Comparison of ENCODE assay signal across 10 mouse cellular contexts in the genomic region with DNA sequence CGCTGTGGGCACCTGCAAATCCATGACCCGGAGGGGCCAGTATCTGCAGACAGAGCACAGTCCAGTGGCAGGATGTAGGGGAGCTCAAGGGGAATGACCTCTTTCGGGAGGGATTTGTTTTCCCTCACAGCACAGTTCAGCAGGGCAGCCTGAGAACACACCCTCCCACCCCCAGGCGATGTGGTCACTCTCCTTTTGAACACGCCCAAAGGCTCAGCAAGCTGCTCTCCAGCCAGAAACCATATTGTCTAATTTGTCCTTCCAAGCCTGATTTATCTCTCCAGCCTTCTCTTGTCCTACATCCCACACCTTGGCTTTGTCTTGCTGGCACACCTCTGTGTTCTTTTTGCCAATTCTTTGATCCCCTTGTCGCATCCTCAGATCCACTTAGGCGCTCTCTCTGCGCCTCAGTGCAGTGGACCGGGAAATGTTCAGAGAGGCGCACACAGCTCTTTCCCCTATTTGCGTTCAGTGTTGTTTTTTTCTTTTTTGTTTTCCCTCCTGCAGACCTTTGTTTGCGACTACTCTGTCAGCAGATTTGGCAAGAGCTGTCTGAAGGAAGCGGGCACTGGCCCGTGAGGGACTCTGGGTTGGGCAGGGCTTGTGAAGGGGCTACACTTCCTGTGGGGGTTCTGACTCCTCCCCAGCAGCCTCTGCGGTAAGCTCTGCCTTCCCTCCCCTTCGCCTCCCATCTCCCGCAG. TPM values are rescaled to one million over a fixed set of nuclear protein-coding genes. Genes with fewer than 3 reads are reported as not detected.
A peak's percentile ranks its signal among the peaks of the same experiment; 100 is the strongest.
DNase-seq lines count a peak whose midpoint lies in the region; ATAC-seq and TF ChIP-seq lines count a peak whose summit lies in the region.
"Had no signal": no experiment of that assay in that cellular context is flagged by ENCODE, and none has a peak within 500 bp of the region (broad histone marks: within the 10 kb centered on the region; RNA-seq: fewer than 3 reads in every experiment).

No protein-coding gene starts in this region.

- TF ChIP-seq CTCF in cerebellum, adult 2 months (IDR thresholded peaks at IDR 0.05; ENCODE audit: borderline replicate concordance, insufficient read depth, low read depth, low read length) = no peak

- no peaks in the 10 kb centered on the region for H3K27me3 ChIP-seq in cerebellum, adult 2 months (ENCODE audit: control insufficient read depth, insufficient read depth, low read length)
- H3K27me3 ChIP-seq in intestine, embryonic 15.5 days (replicated peaks) = no peaks in the 10 kb centered on the region
- no peaks in the 10 kb centered on the region for H3K27me3 ChIP-seq in limb, embryonic 13.5 days
- H3K27me3 ChIP-seq in midbrain, embryonic 13.5 days = no peaks in the 10 kb centered on the region

- peak overlapping the region; percentile 58 for H3K4me2 ChIP-seq in intestine, embryonic 15.5 days (replicated peaks)
- peak overlapping the region; percentile 61 for H3K4me2 ChIP-seq in limb, embryonic 13.5 days (replicated peaks)
- peak overlapping the region; percentile 56 for H3K4me2 ChIP-seq in midbrain, embryonic 13.5 days (replicated peaks)

- ATAC-seq in intestine, embryonic 15.5 days = peak; percentile 70
- peak; percentile 81 for ATAC-seq in limb, embryonic 13.5 days (ENCODE audit: low FRiP score, low read depth)
- ATAC-seq in midbrain, embryonic 13.5 days = peak; percentile 96

- DNase-seq in cerebellum, adult 2 months = peak; percentile 23 to 26
- DNase-seq in cerebellum, adult 8-10 months = no peak
- DNase-seq in embryo, embryonic 11 days = peak; percentile 75
- DNase-seq in heart, adult 11 months = peak; percentile 98
- peak; percentile 70 for DNase-seq in skeletal muscle tissue, adult 2 months (ENCODE audit: low read depth, low spot score)

- no peaks in the 10 kb centered on the region for H3K9me3 ChIP-seq in intestine, embryonic 15.5 days
- no peaks in the 10 kb centered on the region; the same call in 1 of the 2 replicates for H3K9me3 ChIP-seq in limb, embryonic 13.5 days
- H3K9me3 ChIP-seq in midbrain, embryonic 13.5 days = no peaks in the 10 kb centered on the region

- no peak overlapping the region for H3K27ac ChIP-seq in cerebellum, adult 2 months (ENCODE audit: insufficient read depth, low read length)
- no peak overlapping the region for H3K27ac ChIP-seq in intestine, embryonic 15.5 days
- H3K27ac ChIP-seq in limb, embryonic 13.5 days = peak overlapping the region; percentile 55; the same call in 1 of the 2 replicates
- peak overlapping the region; percentile 80 for H3K27ac ChIP-seq in midbrain, embryonic 13.5 days

- H3K4me1 ChIP-seq in cerebellum, adult 2 months (ENCODE audit: control insufficient read depth, insufficient read depth, low read length) = no peaks in the 10 kb centered on the region
- H3K4me1 ChIP-seq in intestine, embryonic 15.5 days (replicated peaks) = peaks cover 15% of the 10 kb centered on the region
- peaks cover 33% of the 10 kb centered on the region for H3K4me1 ChIP-seq in limb, embryonic 13.5 days
- peaks cover 16% of the 10 kb centered on the region for H3K4me1 ChIP-seq in midbrain, embryonic 13.5 days (replicated peaks)

- H3K9ac ChIP-seq in intestine, embryonic 15.5 days = 0 out of 2 replicates have a peak overlapping the region, but pooled peaks have one; percentile 0
- peak overlapping the region; percentile 31; the same call in 1 of the 2 replicates for H3K9ac ChIP-seq in limb, embryonic 13.5 days
- peak overlapping the region; percentile 63 for H3K9ac ChIP-seq in midbrain, embryonic 13.5 days (replicated peaks)

- TF ChIP-seq POLR2A in cerebellum, adult 2 months (IDR thresholded peaks at IDR 0.05; ENCODE audit: borderline replicate concordance, insufficient read depth, low read length) = no peak

- H3K4me3 ChIP-seq in cerebellum, adult 2 months (replicated peaks; ENCODE audit: insufficient read depth, low read depth, low read length) = peak overlapping the region; percentile 35
- H3K4me3 ChIP-seq in intestine, embryonic 15.5 days (replicated peaks) = peak overlapping the region; percentile 20; the same call in 1 of the 2 replicates
- peak overlapping the region; percentile 31 for H3K4me3 ChIP-seq in limb, embryonic 13.5 days
- peak overlapping the region; percentile 31 for H3K4me3 ChIP-seq in midbrain, embryonic 13.5 days (replicated peaks)

- H3K36me3 ChIP-seq in intestine, embryonic 15.5 days = no peaks in the 10 kb centered on the region
- no peaks in the 10 kb centered on the region for H3K36me3 ChIP-seq in limb, embryonic 13.5 days
- H3K36me3 ChIP-seq in midbrain, embryonic 13.5 days = no peaks in the 10 kb centered on the region

- WGBS in cerebellum, adult 2 months = 14% methylated on average over 17 of the region's 17 CpGs
- 22% methylated on average over 17 of the region's 17 CpGs for WGBS in intestine, embryonic 15.5 days
- 24% methylated on average over 17 of the region's 17 CpGs for WGBS in limb, embryonic 13.5 days
- WGBS in midbrain, embryonic 13.5 days = 9% methylated on average over 17 of the region's 17 CpGs

RNA-seq across cellular contexts. Expression of gene Pla1a, which starts 33.3 kb away (rescaled TPM):
- polyA plus RNA-seq in cerebellum, adult 2 months (2012; rRNA removed) = 1.2 and 1.6 TPM in 2 replicates
- 1.3 and 1.7 TPM in 2 replicates for polyA plus RNA-seq in intestine, embryonic 15.5 days (2015; fragmentation: Nextera tagmentation; extraction: Ambion mirVana)
- polyA plus RNA-seq in limb, embryonic 13.5 days (2015; fragmentation: Nextera tagmentation; extraction: Ambion mirVana) = 0.31 and 0.37 TPM in 2 replicates
- polyA plus RNA-seq in midbrain, embryonic 13.5 days (2015; fragmentation: Nextera tagmentation; extraction: Ambion mirVana) = 0.26 and 0.55 TPM in 2 replicates

RNA-seq across cellular contexts. Expression of gene Popdc2, which starts 37.7 kb away (rescaled TPM):
- 0.31 and 0.36 TPM in 2 replicates for polyA plus RNA-seq in cerebellum, adult 2 months (2012; rRNA removed)
- polyA plus RNA-seq in intestine, embryonic 15.5 days (2015; fragmentation: Nextera tagmentation; extraction: Ambion mirVana) = 14.8 and 15.4 TPM in 2 replicates
- polyA plus RNA-seq in limb, embryonic 13.5 days (2015; fragmentation: Nextera tagmentation; extraction: Ambion mirVana) = 3.3 and 3.5 TPM in 2 replicates
- 0.26 and 0.51 TPM in 2 replicates for polyA plus RNA-seq in midbrain, embryonic 13.5 days (2015; fragmentation: Nextera tagmentation; extraction: Ambion mirVana)

RNA-seq across cellular contexts. Expression of gene Adprh, which starts 52.8 kb away (rescaled TPM):
- 67.3 and 71.6 TPM in 2 replicates for polyA plus RNA-seq in cerebellum, adult 2 months (2012; rRNA removed)
- 83.4 and 84.7 TPM in 2 replicates for polyA plus RNA-seq in intestine, embryonic 15.5 days (2015; fragmentation: Nextera tagmentation; extraction: Ambion mirVana)
- 128 and 137 TPM in 2 replicates for polyA plus RNA-seq in limb, embryonic 13.5 days (2015; fragmentation: Nextera tagmentation; extraction: Ambion mirVana)
- 156 and 157 TPM in 2 replicates for polyA plus RNA-seq in midbrain, embryonic 13.5 days (2015; fragmentation: Nextera tagmentation; extraction: Ambion mirVana)

RNA-seq across cellular contexts. Expression of gene Gm21987, which starts 52.8 kb away (rescaled TPM):
- polyA plus RNA-seq in cerebellum, adult 2 months (2012; rRNA removed) = 0.41 TPM in 1 of 2 replicates, not detected in the other
- 0.53 TPM in 1 of 2 replicates, not detected in the other for polyA plus RNA-seq in intestine, embryonic 15.5 days (2015; fragmentation: Nextera tagmentation; extraction: Ambion mirVana)
- not detected in 2 replicates for polyA plus RNA-seq in limb, embryonic 13.5 days (2015; fragmentation: Nextera tagmentation; extraction: Ambion mirVana)
- not detected in 2 replicates for polyA plus RNA-seq in midbrain, embryonic 13.5 days (2015; fragmentation: Nextera tagmentation; extraction: Ambion mirVana)
- polyA plus RNA-seq: C2C12; large intestine, adult 2 months had no signal

RNA-seq across cellular contexts. Expression of gene Cox17, which starts 52.9 kb away (rescaled TPM):
- polyA plus RNA-seq in cerebellum, adult 2 months (2012; rRNA removed) = 240 and 256 TPM in 2 replicates
- 233 TPM in 2 replicates for polyA plus RNA-seq in intestine, embryonic 15.5 days (2015; fragmentation: Nextera tagmentation; extraction: Ambion mirVana)
- polyA plus RNA-seq in limb, embryonic 13.5 days (2015; fragmentation: Nextera tagmentation; extraction: Ambion mirVana) = 98.8 and 106 TPM in 2 replicates
- polyA plus RNA-seq in midbrain, embryonic 13.5 days (2015; fragmentation: Nextera tagmentation; extraction: Ambion mirVana) = 105 and 108 TPM in 2 replicates

Comparison
In these comparisons a context has a peak if more than half of its experiments do, and no peak if none do; other contexts are left out.
1. H3K27ac ChIP-seq: peak in limb, embryonic 13.5 days (single experiment) and midbrain, embryonic 13.5 days (single experiment); none in cerebellum, adult 2 months (single experiment) and intestine, embryonic 15.5 days (single experiment).
2. H3K9ac ChIP-seq: peak in every context shown above with its lines; median percentile 63 in midbrain, embryonic 13.5 days; 31 in limb, embryonic 13.5 days; 0 in intestine, embryonic 15.5 days.
3. Peak in every context shown above with its lines, with median percentiles within 50 percentile points of each other: H3K4me3 ChIP-seq, ATAC-seq and H3K4me2 ChIP-seq.